Mouse (Mus musculus): ENCODE measurements at regions not wholly inside any gene's neighbourhood (a gene's known extent, or its start where the extent isn't known, plus 50 kb on each side); places are given as distances from the start of the nearest gene placed in this dataset.

DNA sequence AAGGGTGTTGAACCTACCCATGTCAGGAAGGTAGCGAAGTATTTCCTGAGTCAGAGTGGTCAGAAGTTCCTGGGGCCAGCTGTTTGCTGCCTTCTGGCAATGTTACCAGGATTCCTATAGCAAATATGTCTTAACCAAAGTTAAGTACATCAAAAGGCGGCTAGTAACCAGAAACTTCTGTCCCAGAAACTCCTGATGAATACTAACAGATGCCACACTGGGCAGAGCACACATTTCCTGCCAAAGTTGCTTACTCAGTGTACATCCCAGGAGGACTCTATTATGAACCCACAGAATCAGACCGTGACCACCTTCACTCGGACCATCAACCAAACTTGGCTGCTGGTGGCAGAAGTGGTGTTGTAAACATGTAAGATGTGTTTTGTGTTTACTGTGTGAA, 575.3 kb downstream of the Hdgfl1 start:
- Histone ChIP-seq H3K4me3 (ENCODE audit: low read depth, low read length) (no peak overlapping the region), H3K36me3 (replicated peaks; ENCODE audit: control insufficient read depth, insufficient read depth, low read length) (no peaks in the 10 kb centered on the region), H3K4me2 (ENCODE audit: low read depth, low read length) (no peak overlapping the region), H3K4me1 (ENCODE audit: control insufficient read depth, insufficient read depth) (no peaks in the 10 kb centered on the region), H3K9ac (replicated peaks; ENCODE audit: low read depth, low read length) (no peak overlapping the region), H3K27ac (ENCODE audit: low read depth) (no peak overlapping the region), H3K27me3 (ENCODE audit: control insufficient read depth, insufficient read depth, low read length) (no peaks in the 10 kb centered on the region), H3K9me3 (replicated peaks; ENCODE audit: control insufficient read depth, low read length) (no peaks in the 10 kb centered on the region)
- no peak for ATAC-seq (ENCODE audit: insufficient read depth, low read depth)
- TF ChIP-seq EP300 (IDR thresholded peaks at IDR 0.05; ENCODE audit: low read depth) (no peak), CTCF (IDR thresholded peaks at IDR 0.05; ENCODE audit: low read depth) (no peak)
- 80% methylated on average over 4 of the region's 4 CpGs for WGBS
- DNase-seq (ENCODE audit: low spot score), result no peak

DNA sequence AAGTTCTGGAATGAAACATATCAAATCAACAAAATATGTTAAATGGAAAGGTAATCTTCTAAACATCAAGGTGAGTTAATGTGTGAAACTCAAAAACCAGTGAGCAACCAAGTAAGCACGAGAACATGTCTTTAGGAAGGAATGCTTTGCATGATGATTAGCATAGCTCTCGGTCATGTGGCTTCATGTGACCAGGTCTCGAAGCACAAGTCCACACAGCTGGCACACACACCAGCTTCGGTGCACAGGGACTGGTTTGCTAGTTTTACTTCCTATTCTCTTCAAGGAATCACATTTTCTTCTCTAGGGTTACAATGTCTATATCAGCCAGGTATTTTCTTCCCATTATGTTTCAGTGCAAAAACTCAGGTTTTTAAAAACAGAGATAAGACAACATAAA, 586.1 kb downstream of the Hdgfl1 start:
- Histone ChIP-seq H3K4me3 (ENCODE audit: low read depth, low read length) (no peak overlapping the region), H3K36me3 (replicated peaks; ENCODE audit: control insufficient read depth, insufficient read depth, low read length) (no peaks in the 10 kb centered on the region), H3K27ac (ENCODE audit: low read depth) (no peak overlapping the region), H3K4me2 (ENCODE audit: low read depth, low read length) (no peak overlapping the region), H3K9ac (replicated peaks; ENCODE audit: low read depth, low read length) (no peak overlapping the region), H3K4me1 (ENCODE audit: control insufficient read depth, insufficient read depth) (no peaks in the 10 kb centered on the region), H3K9me3 (replicated peaks; ENCODE audit: control insufficient read depth, low read length) (no peaks in the 10 kb centered on the region), H3K27me3 (ENCODE audit: control insufficient read depth, insufficient read depth, low read length) (no peaks in the 10 kb centered on the region)
- ATAC-seq (ENCODE audit: insufficient read depth, low read depth) (no peak), DNase-seq (ENCODE audit: low spot score) (no peak)
- no peak for TF ChIP-seq EP300 (IDR thresholded peaks at IDR 0.05; ENCODE audit: low read depth)
- no peak for TF ChIP-seq CTCF (IDR thresholded peaks at IDR 0.05; ENCODE audit: low read depth)
- WGBS, result 83% methylated on average over 4 of the region's 4 CpGs

DNA sequence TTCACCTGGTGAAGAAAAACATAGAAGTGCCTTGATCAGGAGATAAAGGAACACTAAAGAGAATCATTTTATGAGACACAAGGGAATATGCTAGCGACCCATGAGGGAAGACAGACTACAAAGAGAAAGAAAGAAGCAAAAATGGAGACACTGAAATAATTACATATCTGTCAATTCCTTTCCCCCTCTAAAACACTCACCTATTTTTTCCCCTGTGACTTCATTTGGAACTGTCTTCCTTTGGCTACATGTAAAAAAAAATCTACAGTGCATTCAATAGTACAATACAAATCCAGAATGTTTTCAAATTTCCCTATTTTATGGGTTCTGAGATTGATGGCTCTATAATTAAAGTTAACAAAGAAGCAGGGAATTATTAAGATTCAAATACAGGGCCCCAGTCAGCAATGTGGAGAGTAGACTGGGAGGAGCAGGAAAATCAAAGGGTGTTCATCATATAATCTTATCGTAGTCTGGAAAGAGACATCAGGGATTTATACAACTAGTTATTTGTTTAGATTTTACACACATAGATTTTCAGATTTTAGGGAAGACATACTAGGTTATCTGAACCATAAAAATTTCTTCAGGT, 598.0 kb downstream of the Hdgfl1 start:
- H3K4me2 ChIP-seq (ENCODE audit: low read depth, low read length), result no peak overlapping the region
- H3K27me3 ChIP-seq (ENCODE audit: control insufficient read depth, insufficient read depth, low read length), result no peaks in the 10 kb centered on the region
- no peaks in the 10 kb centered on the region for H3K9me3 ChIP-seq (replicated peaks; ENCODE audit: control insufficient read depth, low read length)
- no peak overlapping the region for H3K9ac ChIP-seq (replicated peaks; ENCODE audit: low read depth, low read length)
- no peaks in the 10 kb centered on the region for H3K4me1 ChIP-seq (ENCODE audit: control insufficient read depth, insufficient read depth)
- TF ChIP-seq CTCF (IDR thresholded peaks at IDR 0.05; ENCODE audit: low read depth), result no peak
- no peak for TF ChIP-seq EP300 (IDR thresholded peaks at IDR 0.05; ENCODE audit: low read depth)
- ATAC-seq (ENCODE audit: insufficient read depth, low read depth) (no peak), DNase-seq (ENCODE audit: low spot score) (no peak)
- H3K36me3 ChIP-seq (replicated peaks; ENCODE audit: control insufficient read depth, insufficient read depth, low read length), result no peaks in the 10 kb centered on the region
- no peak overlapping the region for H3K4me3 ChIP-seq (ENCODE audit: low read depth, low read length)
- WGBS, result 91% methylated on average over 2 of the region's 2 CpGs
- H3K27ac ChIP-seq (ENCODE audit: low read depth), result no peak overlapping the region

DNA sequence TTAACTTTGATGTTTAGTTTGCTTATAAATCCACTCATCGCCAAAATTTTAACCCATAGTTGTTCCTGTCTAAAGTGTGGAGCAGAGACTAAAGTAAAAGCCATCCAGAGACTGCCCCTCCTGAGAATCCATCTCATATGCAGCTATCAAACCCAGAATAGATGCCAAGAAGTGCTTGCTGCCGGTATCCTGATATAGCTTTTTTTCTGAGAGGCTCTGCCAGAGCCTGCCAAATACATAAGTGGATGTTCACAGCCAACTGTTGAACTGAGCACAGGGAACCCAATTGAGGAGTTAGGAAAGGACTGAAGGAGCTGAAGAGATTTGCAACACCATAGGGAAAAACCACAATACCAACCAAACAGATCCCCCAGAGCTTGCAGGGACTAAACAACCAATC, 600.3 kb downstream of the Hdgfl1 start:
- WGBS, result 26% methylated on average over 2 of the region's 2 CpGs
- Histone ChIP-seq H3K36me3 (replicated peaks; ENCODE audit: control insufficient read depth, insufficient read depth, low read length) (no peaks in the 10 kb centered on the region), H3K4me2 (ENCODE audit: low read depth, low read length) (no peak overlapping the region), H3K27ac (ENCODE audit: low read depth) (no peak overlapping the region), H3K4me1 (ENCODE audit: control insufficient read depth, insufficient read depth) (no peaks in the 10 kb centered on the region), H3K27me3 (ENCODE audit: control insufficient read depth, insufficient read depth, low read length) (no peaks in the 10 kb centered on the region), H3K9ac (replicated peaks; ENCODE audit: low read depth, low read length) (no peak overlapping the region), H3K4me3 (ENCODE audit: low read depth, low read length) (no peak overlapping the region), H3K9me3 (replicated peaks; ENCODE audit: control insufficient read depth, low read length) (no peaks in the 10 kb centered on the region)
- TF ChIP-seq CTCF (IDR thresholded peaks at IDR 0.05; ENCODE audit: low read depth), result no peak
- TF ChIP-seq EP300 (IDR thresholded peaks at IDR 0.05; ENCODE audit: low read depth), result no peak
- ATAC-seq (ENCODE audit: insufficient read depth, low read depth) (no peak), DNase-seq (ENCODE audit: low spot score) (peak; percentile 36)

DNA sequence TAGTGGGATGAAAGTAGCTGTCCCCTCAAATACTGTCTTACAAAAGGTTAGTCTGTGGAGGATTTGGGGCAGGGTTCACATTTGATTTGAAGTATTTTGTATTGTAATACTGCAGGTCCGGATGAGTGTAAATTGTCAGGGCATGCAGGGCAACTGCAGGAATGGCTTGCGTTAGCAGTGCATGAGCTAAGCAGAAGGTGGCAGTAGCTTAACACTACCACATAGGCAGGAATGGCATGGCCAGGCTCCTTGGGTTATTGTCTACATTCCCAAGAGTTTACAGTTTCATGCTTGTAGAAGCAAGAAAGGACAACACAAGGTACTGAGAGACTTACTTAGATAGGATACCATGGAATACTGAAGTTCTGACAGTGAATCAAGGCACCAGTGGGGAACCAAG, 611.3 kb downstream of the Hdgfl1 start:
- no peak overlapping the region for H3K4me2 ChIP-seq (ENCODE audit: low read depth, low read length)
- ATAC-seq (ENCODE audit: insufficient read depth, low read depth), result no peak
- H3K27ac ChIP-seq (ENCODE audit: low read depth), result no peak overlapping the region
- H3K4me3 ChIP-seq (ENCODE audit: low read depth, low read length), result no peak overlapping the region
- TF ChIP-seq CTCF (IDR thresholded peaks at IDR 0.05; ENCODE audit: low read depth) (peak; percentile 54), EP300 (IDR thresholded peaks at IDR 0.05; ENCODE audit: low read depth) (no peak)
- DNase-seq (ENCODE audit: low spot score), result no peak
- H3K9ac ChIP-seq (replicated peaks; ENCODE audit: low read depth, low read length), result no peak overlapping the region
- WGBS, result 84% methylated on average over 2 of the region's 2 CpGs
- H3K27me3 ChIP-seq (ENCODE audit: control insufficient read depth, insufficient read depth, low read length), result no peaks in the 10 kb centered on the region
- no peaks in the 10 kb centered on the region for H3K36me3 ChIP-seq (replicated peaks; ENCODE audit: control insufficient read depth, insufficient read depth, low read length)
- H3K4me1 ChIP-seq (ENCODE audit: control insufficient read depth, insufficient read depth), result no peaks in the 10 kb centered on the region; the same call in 1 of the 2 replicates
- H3K9me3 ChIP-seq (replicated peaks; ENCODE audit: control insufficient read depth, low read length), result no peaks in the 10 kb centered on the region

Measured in heart, postnatal 0 days (tissue).